Mouse (Mus musculus): Measurements from ENCODE around the gene Psmc3ip.

Psmc3ip gene

DNA sequence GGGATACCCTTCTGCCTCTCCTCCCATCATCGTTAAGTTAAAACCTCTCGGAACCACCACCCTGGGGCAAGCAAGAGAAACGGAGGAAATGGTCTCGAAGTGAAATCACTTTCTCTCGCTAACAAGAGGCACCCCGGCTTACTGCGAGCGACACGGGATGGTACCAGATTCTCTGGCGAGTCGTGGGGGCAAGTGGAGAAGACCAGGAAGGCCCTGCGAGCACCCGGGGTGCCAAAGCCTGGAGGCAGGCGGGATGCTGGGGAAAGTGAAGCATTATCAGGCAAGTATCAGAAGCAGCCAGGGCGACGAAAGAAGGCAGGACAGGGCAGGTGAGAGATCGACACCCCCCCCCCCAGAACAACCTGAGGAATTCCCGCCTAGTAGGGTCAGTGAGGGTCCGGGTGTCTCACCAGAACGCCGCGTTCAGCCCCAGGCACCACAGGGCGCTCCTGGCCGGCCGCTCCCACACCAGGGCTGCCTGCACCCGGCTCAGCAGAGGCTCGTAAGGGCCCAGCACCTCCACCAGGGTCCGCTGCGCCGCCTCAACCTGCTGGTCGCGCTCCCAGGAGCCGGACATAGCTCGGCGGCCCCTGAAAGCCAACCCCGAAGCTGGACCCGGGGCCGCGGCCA, 24.0 kb upstream of the Psmc3ip start:
- DNase-seq (ENCODE audit: low read depth, low spot score): peak; percentile 42

DNA sequence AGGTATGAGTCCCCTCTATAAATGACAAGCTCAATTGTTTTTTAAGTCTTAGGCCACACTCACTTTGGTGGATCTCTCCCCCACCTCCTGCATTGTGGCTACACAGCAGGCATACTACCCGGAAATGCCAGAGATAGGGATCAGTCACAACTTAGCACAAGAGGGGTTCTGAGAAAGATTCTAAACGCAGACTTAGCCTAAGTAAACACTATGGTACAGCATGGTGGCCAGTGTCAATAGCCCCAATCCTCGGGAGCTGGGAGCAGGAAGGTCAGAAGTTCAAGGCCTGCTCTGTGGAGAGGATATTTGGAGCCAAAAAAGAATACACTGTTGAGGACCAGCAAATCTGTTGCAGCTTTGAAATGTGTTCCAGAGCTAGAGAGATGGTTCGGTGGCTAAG, 22.9 kb upstream of the Psmc3ip start:
- no peak for DNase-seq (ENCODE audit: low read depth, low spot score)

DNA sequence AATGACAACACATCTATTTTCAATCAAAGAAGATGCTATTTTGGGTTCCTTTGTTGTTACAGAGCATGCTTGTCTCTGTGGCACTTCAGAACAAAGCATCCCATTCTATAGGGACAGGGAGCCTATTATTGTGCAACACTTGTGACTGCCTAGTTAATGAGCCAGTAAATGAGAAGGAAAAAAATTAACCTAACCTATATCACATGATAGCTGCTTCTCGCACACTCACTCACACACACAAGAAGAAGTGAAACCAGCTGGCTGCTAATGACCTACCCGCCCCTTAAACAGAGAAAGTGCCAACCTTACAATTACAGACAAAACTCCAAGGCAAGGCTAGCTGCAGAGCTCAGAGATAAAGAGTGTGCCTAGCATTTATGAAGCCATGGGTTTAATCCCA, 20.3 kb upstream of the Psmc3ip start:
- no peak for DNase-seq (ENCODE audit: low read depth, low spot score)

DNA sequence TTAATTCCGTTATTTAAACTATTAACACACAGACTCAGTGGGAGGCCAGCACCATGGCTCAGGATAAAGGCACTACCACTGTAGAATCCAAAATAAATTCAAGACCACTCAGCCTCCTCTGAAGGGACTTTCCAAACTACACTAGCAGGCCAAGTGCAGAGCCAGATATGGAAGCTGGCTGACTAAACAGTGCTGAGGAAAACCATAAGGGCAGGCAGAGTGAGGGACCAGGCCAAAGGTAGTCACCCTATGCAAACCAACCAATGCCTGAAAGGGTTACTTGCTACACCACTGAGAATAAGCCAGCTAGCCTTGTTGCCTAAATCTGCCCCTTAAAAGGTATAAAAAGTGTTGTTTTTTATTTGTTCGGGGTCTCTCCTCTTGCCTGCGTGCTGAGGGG, 16.9 kb upstream of the Psmc3ip start:
- no peak for DNase-seq (ENCODE audit: low read depth, low spot score)

DNA sequence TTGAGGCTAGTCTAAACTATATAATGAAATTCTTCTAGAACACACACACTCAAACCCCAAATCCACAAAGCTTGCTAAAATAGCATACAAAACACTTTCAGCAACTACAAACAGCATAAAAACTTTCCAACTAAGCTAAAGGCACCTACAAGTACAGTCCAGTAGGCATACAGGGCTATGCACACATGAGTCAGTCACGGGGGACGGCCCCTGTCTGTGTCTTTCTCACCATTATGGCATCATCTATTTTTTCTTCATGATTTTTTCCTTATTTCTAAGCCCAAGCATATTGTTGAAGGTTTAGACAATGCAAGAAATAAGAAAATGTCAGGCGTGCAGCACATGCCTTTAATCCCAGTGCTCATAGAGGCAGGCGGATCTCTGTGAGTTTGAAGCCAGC, 15.9 kb upstream of the Psmc3ip start:
- peak; percentile 20 for DNase-seq (ENCODE audit: low read depth, low spot score)

DNA sequence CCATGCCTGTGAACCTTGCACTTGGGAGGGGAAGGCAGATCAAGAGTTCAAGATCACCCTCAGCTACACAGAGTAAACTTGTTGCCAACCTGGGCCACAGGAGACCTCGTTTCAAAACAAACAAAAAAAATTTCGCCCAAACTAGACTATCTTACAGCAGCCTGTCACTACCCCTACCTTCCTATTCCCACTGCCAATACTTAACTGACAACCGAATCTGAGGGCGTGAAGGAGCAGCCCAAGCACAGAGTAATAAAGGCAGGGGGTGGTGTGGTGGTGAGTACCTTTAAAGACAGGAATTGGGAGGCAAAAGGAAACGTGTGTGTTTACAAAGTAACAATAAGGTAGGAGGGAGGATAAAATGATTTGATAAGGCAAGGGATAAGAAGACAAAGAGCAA, 15.5 kb upstream of the Psmc3ip start:
- no peak for DNase-seq (ENCODE audit: low read depth, low spot score)

DNA sequence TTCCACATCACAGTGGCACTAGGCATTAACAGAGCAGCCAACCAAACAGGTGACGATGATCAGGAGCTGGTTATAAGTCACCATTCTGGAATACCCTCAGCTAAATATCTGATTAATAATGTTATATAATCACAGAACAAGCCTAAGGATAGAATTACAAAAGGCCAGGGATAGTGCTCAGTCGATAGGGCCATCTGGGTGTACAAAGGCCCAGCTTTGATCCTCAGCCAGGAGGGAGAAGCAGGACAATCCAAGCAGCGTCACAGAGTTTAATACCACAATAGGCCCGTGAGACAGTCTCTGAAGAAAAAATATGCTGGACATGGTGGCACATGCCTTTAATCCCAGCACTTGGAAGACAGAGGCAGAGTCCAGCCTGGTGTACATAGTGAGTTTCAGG, 14.1 kb upstream of the Psmc3ip start:
- DNase-seq (ENCODE audit: low read depth, low spot score): no peak

DNA sequence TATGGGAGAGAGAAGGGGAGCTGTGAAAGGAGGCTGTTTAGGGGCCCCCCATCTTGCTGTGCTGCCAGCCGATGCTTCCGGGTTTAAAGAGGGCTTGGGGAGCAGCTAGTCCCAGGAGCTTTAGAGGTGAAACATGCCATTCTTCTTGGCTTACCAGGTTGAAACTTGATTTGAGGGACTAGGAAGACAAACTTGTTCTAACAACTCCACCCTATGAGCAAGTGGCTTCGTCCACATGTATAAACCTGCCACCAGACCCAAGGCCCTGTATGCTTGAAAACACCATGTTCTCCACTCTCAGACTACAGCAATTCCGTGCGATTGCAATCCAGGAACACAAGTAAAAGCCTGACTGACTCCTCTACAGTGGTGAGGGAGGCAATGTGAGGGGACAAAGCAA, 7.8 kb upstream of the Psmc3ip start:
- no peak for DNase-seq (ENCODE audit: low read depth, low spot score)

DNA sequence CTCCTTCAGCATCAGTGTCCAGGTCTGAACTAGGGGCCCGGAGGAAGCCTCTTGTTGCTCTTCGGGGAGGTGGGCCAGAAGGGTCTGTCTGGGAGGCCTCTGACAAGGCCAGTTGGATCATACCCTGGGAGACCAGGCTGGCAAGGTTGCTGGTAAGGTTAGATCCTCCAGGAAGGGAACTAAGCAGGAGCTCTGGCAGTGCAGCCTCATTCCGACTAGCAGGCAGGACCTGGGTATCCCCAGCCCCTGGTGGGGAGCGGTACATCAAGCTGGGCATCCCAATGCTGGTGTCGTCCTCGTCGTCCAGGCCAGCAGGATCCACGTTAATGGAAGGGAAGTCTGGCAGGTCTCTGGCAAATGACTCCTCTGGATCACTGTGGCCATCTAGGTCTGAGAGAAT, 3.0 kb upstream of the Psmc3ip start:
- DNase-seq (ENCODE audit: low read depth, low spot score): no peak

DNA sequence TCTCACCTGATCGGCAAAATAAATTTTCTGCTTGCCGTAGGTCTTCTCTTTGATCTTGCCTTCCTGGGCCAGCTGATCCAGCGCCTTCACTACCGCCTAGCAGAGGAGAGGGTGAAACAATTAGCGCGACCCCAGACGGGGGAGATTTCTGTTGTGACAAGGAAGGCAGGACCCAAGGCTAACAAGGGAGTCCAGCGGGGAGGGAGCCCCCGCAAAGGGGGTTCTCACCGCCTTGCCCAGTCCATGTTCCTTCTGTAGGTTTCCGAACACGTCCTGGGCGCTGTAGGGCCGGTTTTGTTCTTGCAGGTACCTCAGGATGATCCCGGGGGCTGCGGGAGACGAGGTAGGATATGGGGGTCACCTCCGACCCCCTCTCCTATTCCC, 314 bp downstream of the Psmc3ip start:
- no peak for DNase-seq (ENCODE audit: low read depth, low spot score)

DNA sequence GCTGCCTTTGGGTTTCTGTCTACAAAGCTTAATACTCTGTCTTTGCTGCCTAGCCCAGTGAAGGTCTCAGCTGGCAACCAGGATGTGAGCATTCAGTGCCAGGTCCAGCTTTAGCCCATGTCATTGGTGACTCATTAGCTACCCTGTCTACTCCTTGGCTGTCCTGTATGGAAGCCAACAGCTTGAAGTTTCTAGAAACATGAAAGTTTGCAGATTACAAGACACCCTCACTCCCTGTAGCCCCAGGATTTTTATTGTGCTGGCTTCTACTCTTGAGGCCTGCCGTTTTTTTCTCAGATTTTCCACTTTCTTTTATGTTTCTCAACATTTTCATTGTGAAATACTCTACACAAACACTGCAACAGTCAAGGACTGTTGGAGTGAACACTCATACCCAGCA, 5.3 kb downstream of the Psmc3ip start:
- peak; percentile 65 for DNase-seq (ENCODE audit: low read depth, low spot score)

DNA sequence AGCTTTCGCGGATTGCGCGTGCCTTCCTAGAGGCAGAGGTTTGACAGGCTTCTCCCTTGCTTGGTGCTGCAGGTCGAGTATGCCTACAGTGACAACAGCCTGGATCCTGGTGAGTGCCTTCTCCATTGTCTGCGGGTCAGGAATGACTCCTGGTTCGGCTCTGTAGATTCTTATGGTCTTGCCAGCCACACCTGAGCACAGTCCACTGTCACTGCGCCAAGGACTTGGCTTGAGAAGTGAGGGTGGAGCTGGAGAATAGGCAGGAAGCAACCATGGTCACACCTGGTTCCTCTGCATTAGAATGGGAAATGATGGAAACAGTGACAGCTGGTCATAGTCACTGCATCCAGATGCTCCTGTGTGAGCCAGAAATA, 7.6 kb downstream of the Psmc3ip start:
- peak; percentile 36 for DNase-seq (ENCODE audit: low read depth, low spot score)

DNA sequence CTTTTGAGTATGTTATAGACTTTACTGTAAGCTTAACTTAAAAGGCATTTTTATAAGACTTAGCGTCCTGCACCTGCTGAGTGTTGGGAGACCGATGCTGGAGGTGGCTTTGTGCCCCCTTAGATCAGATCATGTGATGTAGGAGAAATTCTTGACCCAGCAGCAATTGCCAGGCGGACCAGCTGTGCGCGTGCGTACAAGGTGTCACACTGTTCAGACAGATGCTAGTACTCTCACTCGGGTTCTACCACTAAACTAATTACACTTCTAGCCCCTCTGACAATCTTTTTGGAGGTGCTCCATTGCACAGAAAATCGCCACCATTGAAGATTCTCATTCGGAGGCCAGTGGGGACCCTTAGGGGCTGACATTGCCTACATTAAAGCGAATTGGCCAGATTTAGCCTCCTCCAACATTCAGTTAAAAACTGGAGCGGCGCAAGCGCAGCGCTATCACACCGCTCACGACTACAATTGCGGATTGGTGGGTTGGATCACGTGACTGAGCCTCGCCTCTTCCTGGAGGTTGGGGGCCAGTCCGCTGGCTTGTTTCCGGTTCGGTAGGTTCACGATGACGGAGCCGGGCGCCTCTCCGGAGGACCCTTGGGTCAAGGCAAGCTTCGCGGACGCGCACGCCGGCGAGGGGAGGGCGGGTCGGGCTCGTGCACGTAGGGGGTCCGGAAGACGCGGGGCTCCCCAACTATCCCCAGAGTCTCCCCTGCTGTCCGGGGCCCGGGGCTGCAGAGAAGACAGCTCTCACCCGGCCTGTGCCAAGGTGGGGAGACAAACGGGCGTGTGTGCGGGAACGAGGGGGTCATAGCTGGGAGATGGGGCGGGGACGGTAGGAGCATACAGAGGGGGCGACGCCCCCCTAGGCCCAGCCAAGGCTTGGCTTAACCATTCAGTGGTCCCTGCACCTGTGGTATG, 8.2 kb downstream of the Psmc3ip start, which contains the start of gene Mlx:
Gene Mlx, plus strand, starts transcription at position 522 of the 926 bp plus-strand sequence.
- DNase-seq (ENCODE audit: low read depth, low spot score): peak; percentile 97

DNA sequence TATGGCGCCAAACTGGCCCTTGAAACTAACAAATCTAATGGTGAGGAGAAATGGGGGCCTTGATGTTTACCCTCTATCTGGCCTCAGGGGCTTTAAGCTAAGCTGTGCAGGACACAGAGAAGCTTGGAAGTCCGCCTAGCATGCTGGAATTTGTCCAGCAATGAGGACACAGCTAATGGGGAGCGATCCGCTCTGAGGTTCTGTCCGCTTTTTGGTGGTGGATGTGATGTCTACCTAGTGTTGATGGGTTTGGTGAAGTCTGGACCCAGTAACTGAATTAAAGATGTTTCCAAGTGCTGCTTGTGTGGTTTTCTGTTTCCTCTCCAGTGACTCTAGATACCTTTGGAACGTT, 8.9 kb downstream of the Psmc3ip start:
- DNase-seq (ENCODE audit: low read depth, low spot score): peak; percentile 16

DNA sequence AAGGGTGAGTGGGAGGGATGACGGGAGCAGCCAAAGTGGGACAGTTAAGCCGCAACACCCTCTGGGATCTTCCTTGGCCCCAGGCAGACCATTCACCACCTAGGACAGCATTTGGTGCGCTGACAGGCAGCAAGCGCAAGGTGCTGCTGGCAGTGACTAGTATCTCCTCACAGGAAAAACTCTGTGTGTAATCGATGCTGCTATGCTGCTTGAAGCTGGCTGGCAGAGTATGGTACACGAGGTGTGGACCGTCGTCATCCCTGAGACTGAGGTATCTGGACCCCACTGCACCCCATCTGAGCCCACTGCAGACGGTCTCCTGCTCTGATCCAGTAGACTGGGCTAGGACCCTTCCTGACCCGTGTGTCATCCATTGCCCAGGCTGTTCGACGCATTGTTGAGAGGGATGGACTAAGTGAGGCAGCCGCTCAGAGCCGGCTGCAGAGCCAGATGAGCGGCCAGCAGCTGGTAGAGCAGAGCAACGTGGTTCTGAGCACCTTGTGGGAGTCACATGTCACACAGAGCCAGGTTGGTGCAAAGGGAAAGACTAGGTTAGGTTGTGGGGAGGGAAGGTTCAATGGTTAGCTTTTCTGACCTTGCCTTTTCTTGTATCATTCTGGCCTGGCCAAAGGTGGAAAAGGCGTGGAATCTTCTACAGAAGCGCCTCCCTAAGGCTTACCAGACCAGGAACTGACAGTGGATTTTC, 9.5 kb downstream of the Psmc3ip start:
- DNase-seq (ENCODE audit: low read depth, low spot score): no peak

DNA sequence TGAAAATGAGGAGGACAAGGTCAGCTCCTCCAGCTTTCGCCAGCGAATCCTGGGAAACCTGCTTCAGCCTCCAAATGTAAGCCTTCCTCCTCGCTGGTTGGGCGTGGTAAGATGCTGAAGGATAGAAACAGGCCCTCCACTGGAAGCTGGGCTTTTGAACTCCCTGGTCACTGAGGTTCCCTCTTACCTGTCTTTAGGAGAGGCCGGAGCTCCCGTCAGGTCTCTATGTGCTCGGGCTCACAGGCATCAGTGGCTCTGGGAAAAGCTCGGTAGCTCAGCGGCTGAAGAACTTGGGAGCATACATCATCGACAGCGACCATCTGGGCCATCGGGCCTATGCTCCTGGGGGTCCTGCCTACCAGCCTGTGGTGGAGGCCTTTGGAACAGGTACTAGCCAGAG, 10.4 kb downstream of the Psmc3ip start:
- no peak for DNase-seq (ENCODE audit: low read depth, low spot score)

DNA sequence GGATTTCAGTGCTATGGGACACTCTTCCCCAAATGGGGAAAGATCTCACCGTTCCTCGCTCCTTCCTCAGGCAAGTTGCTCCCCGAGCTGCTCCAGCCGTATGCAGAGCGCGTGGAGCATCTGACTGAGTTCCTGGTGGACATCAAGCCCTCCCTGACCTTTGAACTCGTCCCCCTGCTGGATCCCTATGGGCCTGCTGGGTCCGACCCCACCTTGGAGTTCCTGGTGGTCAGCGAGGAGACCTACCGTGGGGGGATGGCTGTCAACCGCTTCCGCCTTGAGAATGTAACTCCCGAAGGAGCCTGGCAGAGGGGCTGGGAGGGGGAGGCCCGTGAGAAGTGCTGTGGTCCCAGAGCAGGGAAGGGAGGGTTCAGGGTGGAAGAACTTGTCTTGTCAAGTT, 11.0 kb downstream of the Psmc3ip start:
- DNase-seq (ENCODE audit: low read depth, low spot score): no peak

DNA sequence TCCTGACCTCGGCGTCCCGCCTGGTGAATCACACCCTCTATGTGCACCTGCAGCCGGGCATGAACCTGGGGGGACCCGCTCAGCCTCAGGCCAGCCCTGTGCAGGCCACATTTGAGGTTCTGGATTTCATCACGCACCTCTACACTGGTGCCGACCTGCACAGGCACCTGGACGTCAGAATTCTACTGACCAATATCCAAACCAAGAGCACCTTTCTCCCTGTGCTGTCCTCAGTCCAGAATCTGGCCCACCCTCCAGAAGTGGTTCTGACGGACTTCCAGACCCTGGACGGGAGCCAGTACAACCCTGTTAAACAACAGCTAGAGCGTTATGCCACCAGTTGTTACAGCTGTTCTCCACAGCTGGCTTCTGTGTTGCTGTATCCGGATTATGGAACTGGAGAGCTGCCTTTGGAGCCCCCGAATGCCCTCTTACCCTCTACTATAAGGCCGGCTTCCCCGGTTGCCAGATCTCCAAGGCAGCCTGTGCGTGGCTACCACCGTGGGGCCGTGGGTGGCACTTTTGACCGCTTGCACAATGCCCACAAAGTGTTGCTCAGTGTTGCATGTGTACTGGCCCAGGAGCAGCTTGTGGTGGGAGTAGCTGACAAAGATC, 12.0 kb downstream of the Psmc3ip start:
- peak; percentile 52 for DNase-seq (ENCODE audit: low read depth, low spot score)

DNA sequence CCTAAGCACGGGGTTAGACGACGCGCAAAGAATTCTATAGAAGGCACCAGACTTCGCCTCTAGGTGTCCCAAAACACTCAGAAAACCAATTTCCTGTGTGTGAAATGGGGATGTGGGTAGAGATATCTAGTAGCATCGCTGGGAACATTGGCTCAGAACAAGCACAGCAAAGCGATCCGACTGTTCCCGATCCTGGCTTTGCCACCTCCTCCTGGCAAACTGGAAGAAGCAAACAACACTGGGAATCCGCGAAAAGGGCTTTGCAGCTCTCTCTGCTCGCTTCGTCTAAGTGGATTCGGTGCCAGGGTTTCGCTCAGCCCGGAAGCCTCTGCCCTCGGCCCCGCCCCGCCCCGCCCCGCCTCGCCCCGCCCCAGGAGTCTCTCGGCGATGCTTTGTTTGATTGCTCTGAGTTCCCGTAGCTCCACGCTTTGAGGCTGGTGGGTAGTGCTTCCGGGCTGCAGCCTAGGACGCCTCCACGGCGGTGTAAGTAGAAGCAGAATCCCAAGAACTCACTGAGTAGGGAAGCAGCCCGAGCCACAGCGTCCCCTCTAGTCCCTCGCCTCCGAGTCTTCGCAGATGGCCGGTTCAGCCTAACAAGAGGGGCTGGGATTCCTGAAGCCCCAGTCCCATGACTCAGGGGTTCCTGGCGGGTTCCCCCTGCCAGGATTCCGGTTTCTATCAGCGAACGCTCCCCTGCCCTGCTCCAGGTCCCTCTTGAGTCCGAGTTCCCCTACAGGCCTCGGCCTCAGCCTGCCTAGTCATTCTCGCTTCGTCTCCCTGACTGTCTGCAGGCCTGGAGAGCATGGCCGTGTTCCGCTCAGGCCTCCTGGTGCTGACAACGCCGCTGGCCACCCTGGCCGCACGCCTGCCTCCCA, 12.8 kb downstream of the Psmc3ip start, which contains the start of gene Coasy:
Gene Coasy, plus strand, starts transcription at position 358 of the 875 bp plus-strand sequence.
- peak; percentile 98 for DNase-seq (ENCODE audit: low read depth, low spot score)

DNA sequence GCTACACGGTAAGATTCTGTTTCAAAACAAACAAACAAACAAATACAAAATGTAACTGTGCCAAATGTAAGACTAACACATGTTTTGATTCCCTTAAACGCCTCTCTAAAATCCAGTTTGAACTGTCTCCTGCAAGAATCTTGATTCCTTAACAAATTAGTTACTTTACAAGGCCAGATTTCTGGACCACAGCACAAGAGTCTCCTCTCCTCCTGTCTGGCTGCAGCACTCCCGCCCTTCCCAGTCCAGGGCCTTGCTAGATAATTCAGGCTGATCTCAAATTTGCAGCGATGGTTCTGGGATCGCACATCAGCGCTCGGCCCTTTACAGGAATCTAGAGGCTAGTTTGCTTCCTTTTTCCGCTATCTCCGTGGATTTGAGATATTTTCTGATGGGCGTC, 13.6 kb downstream of the Psmc3ip start:
- no peak for DNase-seq (ENCODE audit: low read depth, low spot score)

DNA sequence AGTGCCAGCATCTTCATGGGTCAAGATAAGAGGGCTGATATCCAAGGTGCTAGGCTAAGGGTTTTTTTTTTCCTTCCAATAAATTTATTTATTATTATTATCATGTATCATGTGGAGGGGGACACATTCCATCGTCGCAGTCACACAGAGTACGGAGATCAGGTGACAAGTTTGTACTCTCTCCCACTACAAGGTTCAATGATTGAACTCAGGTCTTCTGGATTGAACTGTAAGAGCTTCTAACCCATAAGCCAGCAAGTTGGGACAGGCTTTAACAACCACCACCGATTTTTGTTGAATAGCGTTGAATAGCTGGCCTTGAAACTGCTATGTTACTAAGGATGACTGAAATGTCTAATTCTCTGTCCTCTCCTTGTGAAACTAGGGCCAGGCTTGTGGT, 14.8 kb downstream of the Psmc3ip start:
- DNase-seq (ENCODE audit: low read depth, low spot score): no peak

All from 3T3-L1 (cell line).